Mouse (Mus musculus): ENCODE data around the gene Klk12.

DNA sequence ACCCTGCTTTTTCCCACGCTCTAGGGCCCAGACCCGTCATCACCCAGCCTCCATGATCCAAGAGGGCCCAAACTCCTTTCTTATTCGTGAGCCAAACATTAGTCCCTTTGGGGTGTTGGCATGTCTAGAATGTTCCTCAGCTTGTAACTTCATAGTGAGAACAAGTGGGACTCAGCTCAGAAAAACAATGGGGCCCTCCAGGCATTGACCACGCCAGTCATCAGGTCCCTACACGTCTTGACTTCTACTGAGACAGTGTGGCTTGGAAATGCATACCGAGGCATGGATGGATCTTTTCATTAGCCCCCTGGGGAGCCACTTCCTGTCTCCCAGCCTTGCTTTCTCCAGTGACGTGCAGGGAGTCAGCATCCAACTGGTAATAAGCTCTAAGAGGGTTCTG is 31.2 kb downstream of the Klk12 start:
- no peak for TF ChIP-seq POLR2A (IDR thresholded peaks at IDR 0.05; ENCODE audit: low read depth, low read length)
- TF ChIP-seq CTCF (conservative IDR thresholded peaks at IDR 0.05; ENCODE audit: insufficient read depth, insufficient read length, low read depth, low read length), result no peak

All from kidney, adult 2 months (tissue).